Mouse (Mus musculus): ENCODE results near the gene Mfge8. TPM values are rescaled to one million over a fixed set of nuclear protein-coding genes. Genes with fewer than 3 reads are reported as not detected.

The Mfge8 gene
- total RNA-seq (2021) (100 to 1,000 TPM; 214 to 349 TPM), polyA plus RNA-seq (2012; rRNA removed) (526 and 669 TPM in 2 replicates)
- long read RNA-seq, transcript Mfge8-209 (6 exons, 2,330 nt), result minor isoform, 7 of 481 reads
- long read RNA-seq, transcript Mfge8-201 (10 exons, 2,125 nt), result minor isoform, 34 of 481 reads
- long read RNA-seq, transcript Mfge8-202 (9 exons, 2,008 nt), result major isoform, 418 of 481 reads
- long read RNA-seq, partial matches to known transcripts, result 7 of 481 reads
- long read RNA-seq, other reads (novel, unspliced or antisense), result 14 of 481 reads

- peak; percentile 96 for DNase-seq
These were observed at the start of gene Mfge8 for GRCm38 (mm10) chr7:79148711-79149266. Gene Mfge8 (minus strand): TSS chr7:79149060.

- DNase-seq, result no peak
These were observed 45.9 kb upstream of the Mfge8 start for GRCm38 (mm10) chr7:79194560-79195413.

GRCm38 (mm10) chr7:79193936-79194335, 45.1 kb upstream of the Mfge8 start:
- DNase-seq, result no peak

GRCm38 (mm10) chr7:79191501-79191900, 42.6 kb upstream of the Mfge8 start:
- DNase-seq, result no peak

GRCm38 (mm10) chr7:79190592-79190991, 41.7 kb upstream of the Mfge8 start:
- DNase-seq, result peak; percentile 78

- no peak for DNase-seq
These were observed 40.4 kb upstream of the Mfge8 start for GRCm38 (mm10) chr7:79189211-79189610.

GRCm38 (mm10) chr7:79187591-79187990, 38.7 kb upstream of the Mfge8 start:
- DNase-seq, result no peak

GRCm38 (mm10) chr7:79183417-79183816, 34.6 kb upstream of the Mfge8 start:
- no peak for DNase-seq

GRCm38 (mm10) chr7:79173800-79174199, 24.9 kb upstream of the Mfge8 start:
- DNase-seq, result no peak

GRCm38 (mm10) chr7:79171782-79172181, 22.9 kb upstream of the Mfge8 start:
- DNase-seq, result no peak

- no peak for DNase-seq
These were observed 18.2 kb upstream of the Mfge8 start for GRCm38 (mm10) chr7:79167006-79167562.

GRCm38 (mm10) chr7:79159406-79159805, 10.5 kb upstream of the Mfge8 start:
- no peak for DNase-seq

- no peak for DNase-seq
These were observed 662 bp upstream of the Mfge8 start for GRCm38 (mm10) chr7:79149522-79149921.

GRCm38 (mm10) chr7:79147931-79148653, 768 bp downstream of the Mfge8 start:
- DNase-seq, result no peak

- peak; percentile 54 for DNase-seq
These were observed 1.6 kb downstream of the Mfge8 start for GRCm38 (mm10) chr7:79147011-79147837.

- peak; percentile 79 for DNase-seq
These were observed 8.0 kb downstream of the Mfge8 start for GRCm38 (mm10) chr7:79140897-79141296.

GRCm38 (mm10) chr7:79139891-79140591, 8.8 kb downstream of the Mfge8 start:
- peak; percentile 63 for DNase-seq

GRCm38 (mm10) chr7:79139328-79139824, 9.5 kb downstream of the Mfge8 start:
- DNase-seq, result no peak

- no peak for DNase-seq
These were observed 15.5 kb downstream of the Mfge8 start for GRCm38 (mm10) chr7:79133391-79133790.

- peak; percentile 53 for DNase-seq
These were observed 17.9 kb downstream of the Mfge8 start, which contains the start of gene Hapln3 for GRCm38 (mm10) chr7:79130843-79131444. Gene Hapln3 (minus strand): TSS chr7:79131018.
